18 mouse cellular contexts compared by ENCODE assay signal in the genomic region with DNA sequence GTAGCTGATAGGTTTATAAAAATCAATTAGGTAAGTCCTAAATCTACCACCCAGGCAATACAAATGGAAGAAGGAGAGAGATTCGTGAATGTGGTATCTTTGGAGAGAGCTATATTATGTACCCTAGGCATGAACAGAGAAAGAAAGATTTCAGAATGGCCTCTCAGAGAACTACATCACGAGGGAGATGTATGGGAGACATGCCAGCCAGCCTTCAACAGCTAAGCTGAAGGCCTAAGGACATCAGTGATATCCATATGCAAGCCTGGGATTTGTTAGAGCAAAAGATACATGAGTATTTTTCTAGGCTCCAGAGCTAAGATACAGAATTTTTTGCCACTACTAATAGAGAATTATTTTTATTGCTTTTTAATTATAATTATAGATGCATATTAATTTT.
"Had no signal": no experiment of that assay in that cellular context is flagged by ENCODE, and none has a peak within 500 bp of the region (broad histone marks: within the 10 kb centered on the region; RNA-seq: fewer than 3 reads in every experiment).

No protein-coding gene starts in this region.

- H3K36me3 ChIP-seq: midbrain, embryonic 10.5 days; midbrain, embryonic 13.5 days; midbrain, embryonic 15.5 days; neural tube, embryonic 13.5 days; neural tube, embryonic 15.5 days had no signal

- ATAC-seq: midbrain, embryonic 13.5 days; midbrain, embryonic 15.5 days had no signal

- H3K9me3 ChIP-seq: midbrain, embryonic 10.5 days; midbrain, embryonic 13.5 days; midbrain, embryonic 15.5 days; neural tube, embryonic 13.5 days; neural tube, embryonic 15.5 days had no signal

- H3K4me2 ChIP-seq: lung, embryonic 14.5 days; midbrain, embryonic 13.5 days; midbrain, embryonic 15.5 days; neural tube, embryonic 13.5 days; neural tube, embryonic 15.5 days had no signal

- H3K27me3 ChIP-seq: midbrain, embryonic 13.5 days; midbrain, embryonic 15.5 days; neural tube, embryonic 13.5 days; neural tube, embryonic 15.5 days had no signal

- H3K4me1 ChIP-seq: midbrain, embryonic 10.5 days; midbrain, embryonic 13.5 days; midbrain, embryonic 15.5 days; neural tube, embryonic 13.5 days; neural tube, embryonic 15.5 days had no signal

- H3K27ac ChIP-seq: midbrain, embryonic 10.5 days; midbrain, embryonic 13.5 days; midbrain, embryonic 15.5 days; neural tube, embryonic 13.5 days; neural tube, embryonic 15.5 days had no signal

- H3K4me3 ChIP-seq: midbrain, embryonic 10.5 days; midbrain, embryonic 13.5 days; midbrain, embryonic 15.5 days; myocyte; neural tube, embryonic 13.5 days; neural tube, embryonic 15.5 days had no signal

- DNase-seq: lung, adult 18-20 months; lung, embryonic 14.5 days; lung, postnatal 10 days; lung, postnatal 4 days; retina, postnatal 1 day; right cerebral cortex, adult 18-20 months; right cerebral cortex, postnatal 25 days; right cerebral cortex, postnatal 4 days; spleen, adult 18-20 months; thymus, adult 18-20 months; thymus, postnatal 14 days; thymus, postnatal 36 days had no signal

- H3K9ac ChIP-seq: lung, embryonic 14.5 days; midbrain, embryonic 13.5 days; midbrain, embryonic 15.5 days; neural tube, embryonic 13.5 days; neural tube, embryonic 15.5 days had no signal
